Mouse (Mus musculus) ES-Bruce4 (cell line): ENCODE data around the gene Auts2.

Source experiments
- CTCF ChIP-seq: IDR thresholded peaks from one replicate; pipeline ENCODE4 v1.8.1; 2011; ENCODE audit warnings: low read depth, low read length
- EP300 ChIP-seq: IDR thresholded peaks from 2 replicates; pipeline ENCODE4 v1.6.1; 2011; ENCODE audit warnings: low read depth, low read length; ENCODE audit not compliant: insufficient read depth

- TF ChIP-seq CTCF (no peak), EP300 (no peak)
Observed at GRCm38 (mm10) chr5:132541371-132541931, 1.7 kb downstream of the Auts2 start.
